Mouse (Mus musculus) CD4-positive naive resting alpha-beta T cell, adult 76 days (primary cell): ENCODE results near the gene Rpl36al. TPM values are rescaled to one million over a fixed set of nuclear protein-coding genes. Genes with fewer than 3 reads are reported as not detected.

Experiments
- total RNA-seq: library from RNA; stranded (reverse); gene quantifications from one replicate; pipeline ENCODE4 v1.2.4, GENCODE M21; 2023

Gene Rpl36al
- 443 TPM for total RNA-seq

DNA sequence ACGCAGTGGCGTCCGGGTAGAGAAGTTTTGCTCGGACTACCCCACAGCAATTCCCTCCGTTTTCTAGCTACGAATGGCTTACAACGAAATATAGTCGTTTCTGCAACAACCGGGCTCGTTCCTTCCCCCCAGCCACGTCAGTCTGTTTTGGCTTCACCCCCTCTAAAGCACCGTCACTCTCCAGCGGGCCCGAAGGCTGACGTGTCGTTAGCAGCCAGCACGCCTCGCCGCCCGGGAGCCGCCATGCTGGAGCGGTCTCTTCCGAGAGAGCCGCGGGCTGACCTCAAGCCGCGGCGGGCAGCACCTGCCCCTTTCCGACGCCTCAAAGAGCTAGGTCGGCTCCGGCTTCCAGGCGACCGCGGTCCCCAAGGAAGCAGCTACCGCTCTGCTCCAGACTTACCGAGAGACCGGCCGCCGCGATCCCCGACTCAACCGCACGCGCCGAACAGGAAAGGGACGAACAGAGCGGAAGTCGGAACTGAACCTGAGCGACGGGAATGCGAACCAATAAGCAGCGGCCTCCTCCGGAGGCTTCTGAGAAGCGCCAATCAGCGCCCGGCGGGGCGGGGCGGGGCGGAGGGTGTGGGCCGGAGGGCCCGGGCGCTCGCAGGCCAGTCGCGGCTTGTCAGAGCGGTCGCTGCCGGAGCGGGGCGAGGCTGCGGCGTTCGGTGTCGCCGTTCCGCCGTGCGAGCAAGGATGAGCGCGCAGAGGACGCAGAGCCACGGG, at the start of gene Rpl36al, which contains the start of gene Mgat2:
Gene Rpl36al (minus strand): TSS at position 501 of the 726 bp plus-strand sequence.
Gene Mgat2 (plus strand): TSS at position 575 of the 726 bp plus-strand sequence.

DNA sequence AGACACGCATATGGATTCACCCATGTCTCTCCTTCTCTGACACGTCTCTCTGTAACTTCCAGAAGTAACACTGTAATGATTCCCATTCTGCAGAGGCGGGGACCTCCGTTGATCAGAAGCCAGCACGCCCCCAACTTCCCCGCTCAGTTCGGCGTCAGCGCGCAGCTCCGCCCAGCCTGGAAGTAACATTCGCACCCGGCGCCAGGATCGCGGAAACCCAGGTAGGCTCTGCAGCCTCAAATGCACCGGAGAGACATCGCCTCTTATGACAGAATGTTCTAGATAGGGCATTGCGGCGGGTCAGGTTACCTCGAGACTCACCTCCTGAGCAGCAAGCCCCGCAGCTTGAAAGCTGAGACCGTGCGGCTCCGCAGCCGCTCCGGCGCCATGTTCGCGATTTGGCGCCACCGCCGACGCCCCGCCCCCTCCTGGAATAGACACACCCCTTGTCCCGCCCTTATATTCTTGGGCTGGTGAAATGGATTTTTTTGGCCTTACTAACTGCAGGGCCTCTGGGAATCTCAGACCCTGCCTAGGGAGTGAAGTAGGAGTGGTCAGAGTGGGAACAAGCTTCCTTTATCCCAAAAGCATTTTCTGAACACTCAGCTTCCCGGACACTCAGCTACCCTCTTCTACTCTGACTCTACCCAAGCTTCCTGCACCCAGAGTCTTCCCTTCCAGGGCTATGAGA, 44.0 kb upstream of the Rpl36al start, which contains the start of gene Pole2:
Gene Pole2 (minus strand): TSS at position 420 of the 691 bp plus-strand sequence.

DNA sequence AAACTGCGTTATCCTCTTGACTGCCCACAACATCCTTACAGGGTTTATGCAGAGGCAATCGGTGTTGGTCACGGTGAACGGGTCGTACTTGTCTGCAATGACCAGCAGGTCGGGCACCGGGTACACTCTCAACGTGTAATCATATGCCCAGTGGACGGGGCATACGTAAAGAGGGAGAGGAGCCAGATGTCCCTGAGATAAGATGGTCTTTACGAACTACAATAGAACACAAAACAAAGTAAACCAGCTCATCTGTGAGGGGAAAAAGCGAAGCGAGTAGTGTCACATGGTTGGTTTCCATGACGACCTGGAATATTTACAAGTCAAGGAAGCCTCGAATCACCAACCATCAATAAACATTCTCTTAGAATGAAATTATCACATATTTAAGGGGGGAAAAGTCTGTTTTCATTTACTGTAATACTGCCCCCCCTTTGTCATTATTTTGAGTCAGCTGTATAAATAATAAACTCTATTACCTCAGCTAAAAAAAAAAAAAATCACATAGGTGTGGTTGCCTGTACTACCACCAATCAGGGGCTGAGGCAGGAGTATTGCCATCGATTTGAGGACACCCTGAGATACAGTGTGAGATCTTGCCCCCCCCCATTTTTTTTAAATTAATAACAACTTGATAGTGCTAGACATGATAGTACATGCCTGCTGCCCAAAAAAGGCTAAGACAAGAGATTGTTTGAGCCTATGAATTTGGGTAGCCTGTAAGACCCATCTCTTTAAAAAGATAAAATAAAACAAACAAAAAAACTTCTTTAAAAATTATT, 20.4 kb upstream of the Rpl36al start, which contains the start of gene Gm49384:
Gene Gm49384 (minus strand): TSS at position 216 of the 782 bp plus-strand sequence.

DNA sequence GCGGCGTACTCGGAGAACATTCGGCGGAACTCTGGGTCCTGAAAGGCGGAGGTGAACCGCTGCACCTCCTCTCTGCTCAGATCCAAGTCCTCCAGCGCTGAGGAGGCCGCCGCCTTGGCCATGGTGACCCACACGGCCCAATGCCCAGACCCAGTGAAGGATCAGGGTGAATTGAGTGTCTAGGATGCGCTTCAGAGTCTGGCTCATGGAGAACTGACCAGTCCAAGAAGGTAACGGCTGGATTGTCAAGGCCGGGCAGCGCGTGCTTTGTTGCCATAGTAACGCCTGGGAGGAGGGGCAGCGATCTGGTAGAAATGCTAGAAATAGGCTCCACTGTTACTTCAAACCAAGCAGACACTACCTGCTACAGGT, 14.3 kb upstream of the Rpl36al start, which contains the start of gene Dnaaf2:
Gene Dnaaf2 (minus strand): TSS at position 266 of the 372 bp plus-strand sequence.

DNA sequence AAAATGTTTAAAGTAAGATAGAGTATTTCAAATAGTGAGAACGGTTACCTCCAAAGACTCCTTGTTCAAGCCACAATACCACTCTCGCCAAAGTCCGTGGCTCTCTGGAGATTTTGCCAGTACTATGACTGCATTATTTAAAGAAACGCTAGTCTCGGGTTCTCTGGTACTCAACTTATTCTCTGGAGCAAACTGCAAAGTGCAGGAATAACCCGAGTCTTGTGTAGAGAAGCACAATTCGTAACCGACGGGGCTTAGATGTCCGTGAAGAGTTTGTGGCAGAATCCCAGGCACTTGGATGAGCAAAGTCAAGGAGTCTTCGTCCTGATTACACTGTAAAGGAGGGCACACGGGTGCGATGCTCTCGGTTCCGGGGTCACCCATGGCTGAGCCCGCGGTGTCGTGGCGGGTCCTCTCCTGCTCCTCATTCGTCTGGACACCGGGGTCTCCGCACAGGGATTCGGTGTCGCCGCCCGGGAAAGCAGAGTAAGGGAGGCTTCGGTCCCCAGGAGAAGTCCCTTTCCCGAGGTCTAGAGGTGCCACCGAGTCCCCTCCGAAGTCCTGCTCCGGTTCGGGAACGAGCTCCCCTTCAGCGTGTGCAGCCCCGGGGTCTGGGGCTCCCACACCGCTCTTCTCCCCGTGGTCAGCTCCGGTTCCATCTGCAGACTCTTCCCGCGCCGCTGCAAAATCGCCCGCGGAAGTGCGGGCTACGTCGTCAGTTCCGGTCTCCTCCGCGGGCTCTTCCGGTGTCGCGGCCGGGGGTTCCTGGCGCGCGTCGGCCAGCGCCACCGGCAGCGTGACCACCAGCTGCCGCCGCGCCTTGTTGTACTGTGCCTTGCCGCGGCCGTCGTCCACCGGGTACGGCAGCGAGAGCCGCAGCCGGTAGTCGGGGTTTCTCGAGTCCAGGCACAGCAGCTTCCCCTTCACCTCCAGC, 12.8 kb upstream of the Rpl36al start, which contains the start of gene Gm49383:
Gene Gm49383 (minus strand): TSS at position 661 of the 934 bp plus-strand sequence.

DNA sequence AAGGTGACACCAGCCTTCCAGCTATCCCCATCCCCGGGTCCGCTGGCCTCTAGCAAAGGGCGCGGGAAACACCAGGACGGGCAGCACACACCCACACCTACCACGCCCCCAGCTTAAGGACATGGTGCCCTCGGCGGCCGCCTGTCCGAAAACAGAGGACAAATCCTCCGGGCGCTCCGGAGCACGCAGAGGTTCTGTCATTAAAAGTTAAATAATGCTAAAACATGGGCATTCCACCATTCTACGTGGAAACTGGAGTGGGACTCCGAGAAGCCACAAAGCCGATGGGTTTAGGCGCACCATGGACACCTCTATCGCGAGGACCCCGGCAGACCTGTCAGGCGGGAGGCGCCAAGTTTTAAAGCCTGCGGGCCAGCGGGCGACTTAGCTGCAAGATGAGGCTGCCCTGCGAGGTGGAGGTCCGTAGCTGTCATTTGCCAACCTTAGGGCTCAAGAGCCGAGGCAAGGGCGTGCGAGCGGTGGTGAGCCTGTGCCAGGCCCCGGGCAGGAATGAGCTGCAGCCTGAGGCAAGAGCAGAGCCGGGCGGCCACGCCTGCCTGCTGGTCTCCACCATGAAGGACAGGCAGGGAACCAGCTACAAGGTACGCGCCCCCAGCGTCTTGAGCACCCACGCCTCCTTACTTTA, 15.3 kb downstream of the Rpl36al start, which contains the start of gene Lrr1:
Gene Lrr1 (plus strand): TSS at position 354 of the 646 bp plus-strand sequence.

DNA sequence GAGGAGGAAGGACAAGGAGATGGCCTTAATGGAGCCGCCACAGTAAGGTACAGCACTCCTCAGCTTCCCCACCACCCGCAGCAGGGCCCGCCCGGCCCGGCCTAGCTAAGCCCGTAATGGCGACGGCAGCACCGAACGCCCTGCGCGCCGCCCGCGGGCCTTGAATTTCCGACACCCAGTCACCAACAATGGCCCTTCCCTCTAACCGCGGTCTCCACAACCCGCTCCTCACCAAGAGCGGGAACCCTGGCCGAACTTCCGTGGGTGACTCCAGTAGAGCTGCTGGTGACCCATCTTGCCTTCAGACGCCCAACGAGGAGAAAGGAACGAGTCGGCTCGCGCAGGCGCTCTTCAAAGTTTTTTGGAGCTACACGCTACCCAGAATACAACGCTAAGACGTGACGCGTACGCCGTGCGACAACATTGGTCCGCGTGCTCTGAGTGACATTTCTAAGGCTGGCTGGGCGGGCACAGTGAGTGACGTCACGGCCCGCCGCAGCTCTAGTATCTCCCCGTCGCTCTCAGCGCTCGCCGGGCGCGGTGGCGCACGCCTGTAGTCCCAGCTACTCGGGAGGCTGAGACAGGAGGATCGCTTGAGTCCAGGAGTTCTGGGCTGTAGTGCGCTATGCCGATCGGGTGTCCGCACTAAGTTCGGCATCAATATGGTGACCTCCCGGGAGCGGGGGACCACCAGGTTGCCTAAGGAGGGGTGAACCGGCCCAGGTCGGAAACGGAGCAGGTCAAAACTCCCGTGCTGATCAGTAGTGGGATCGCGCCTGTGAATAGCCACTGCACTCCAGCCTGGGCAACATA, 24.9 kb downstream of the Rpl36al start, which contains the start of gene Rps29:
Gene Rps29 (minus strand): TSS at position 422 of the 813 bp plus-strand sequence.

Other genes with a start within 250 kb of the Rpl36al start
- gene Rps29, start 24.9 kb downstream of the Rpl36al start, total RNA-seq, result 6,880 TPM
- gene Lrr1, start 15.3 kb downstream of the Rpl36al start, total RNA-seq, result not detected
- gene Mgat2, start 74 bp upstream of the Rpl36al start, total RNA-seq, result 28.0 TPM
- gene Gm49383, start 13.0 kb upstream of the Rpl36al start, total RNA-seq, result 8.3 TPM
- 5.8 TPM for gene Dnaaf2, start 14.3 kb upstream of the Rpl36al start, total RNA-seq
- 4.7 TPM for gene Gm49384, start 20.2 kb upstream of the Rpl36al start, total RNA-seq
- 23.4 TPM for gene Pole2, start 44.1 kb upstream of the Rpl36al start, total RNA-seq
- gene Klhdc1, start 57.1 kb upstream of the Rpl36al start, total RNA-seq, result 29.6 TPM
- 83.8 TPM for gene Klhdc2, start 112.6 kb upstream of the Rpl36al start, total RNA-seq
- 108 TPM for gene Nemf, start 173.1 kb upstream of the Rpl36al start, total RNA-seq
- gene Arf6, start 188.1 kb upstream of the Rpl36al start, total RNA-seq, result 240 TPM
- 6.1 TPM for gene Gm9887, start 188.4 kb upstream of the Rpl36al start, total RNA-seq